Mouse (Mus musculus) forebrain, embryonic 13.5 days (tissue): ENCODE measurements around the gene Evx2. TPM values are rescaled to one million over a fixed set of nuclear protein-coding genes. Genes with fewer than 3 reads are reported as not detected.
A peak's percentile ranks its signal among the peaks of the same experiment; 100 is the strongest.

Source experiments
- ATAC-seq: fragments of 200-750 bp; cut with Nextera tagmentation; 2 replicates; pipeline ENCODE4 v1.8.0; 2017
- H3K27ac ChIP-seq: fragments of 300-500 bp; sonication (generic); 2 replicates; pipeline ENCODE4 v1.5.1; 2015; ENCODE audit warnings: inconsistent platforms, mild to moderate bottlenecking, moderate library complexity
- H3K27me3 ChIP-seq: fragments of 300-500 bp; sonication (generic); 2 replicates; pipeline ENCODE4 v1.6.1; 2015; ENCODE audit warnings: mild to moderate bottlenecking, inconsistent platforms
- H3K36me3 ChIP-seq: fragments of 300-500 bp; sonication (generic); 2 replicates; pipeline ENCODE4 v1.6.1; 2015; ENCODE audit warnings: mild to moderate bottlenecking, inconsistent platforms; ENCODE audit not compliant: poor library complexity, severe bottlenecking
- H3K4me1 ChIP-seq: fragments of 300-500 bp; sonication (generic); 2 replicates; pipeline ENCODE4 v1.6.1; 2015; ENCODE audit warnings: inconsistent platforms
- H3K4me2 ChIP-seq: fragments of 300-500 bp; sonication (generic); 2 replicates; pipeline ENCODE4 v1.6.1; 2015; ENCODE audit warnings: inconsistent platforms, mild to moderate bottlenecking, moderate library complexity
- H3K4me3 ChIP-seq: fragments of 300-500 bp; sonication (generic); 2 replicates; pipeline ENCODE4 v1.5.1; 2015; ENCODE audit warnings: mild to moderate bottlenecking, inconsistent platforms
- H3K9ac ChIP-seq: fragments of 300-500 bp; sonication (generic); 2 replicates; pipeline ENCODE4 v1.6.1; 2015; ENCODE audit warnings: mild to moderate bottlenecking, inconsistent platforms
- H3K9me3 ChIP-seq: fragments of 300-500 bp; sonication (generic); replicated peaks from 2 replicates; pipeline ENCODE4 v1.6.1; 2016; ENCODE audit warnings: inconsistent platforms
- WGBS: fragments of 180-500 bp; shearing (Covaris S2); methylation state at CpG from one replicate; pipeline ENCODE4 v1.1.7; 2015; 5-methylcytosine and 5-hydroxymethylcytosine counted together
- polyA plus RNA-seq: library from polyadenylated mRNA; unstranded; fragments of >200 nt; fragmentation: Nextera tagmentation; extraction: Ambion mirVana; gene quantifications from 2 replicates; pipeline ENCODE4 v1.2.1, GENCODE M21; 2015

Evx2 gene
- polyA plus RNA-seq, 1 experiment from 2014 or later, result not detected

DNA sequence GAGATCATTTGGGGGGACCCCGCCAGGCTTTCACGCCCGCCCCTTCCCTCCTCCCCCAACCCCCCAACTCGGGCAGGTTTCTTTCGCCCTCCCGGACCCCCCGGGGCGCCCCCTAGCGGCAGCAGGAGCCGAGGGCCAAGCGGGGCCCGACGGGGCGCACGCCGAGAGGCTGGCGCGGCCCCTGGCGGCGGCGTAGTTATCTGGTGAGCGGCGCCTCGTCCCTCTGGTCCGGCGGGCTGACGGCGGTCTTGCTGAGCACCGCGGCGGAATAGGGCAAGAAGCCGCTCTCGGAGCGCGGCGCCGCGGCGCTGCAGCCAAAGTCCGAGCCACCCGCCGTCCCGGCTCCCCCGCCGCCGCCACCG lies 4.0 kb downstream of the Evx2 start:
- Histone ChIP-seq H3K36me3 (no peaks in the 10 kb centered on the region), H3K9ac (0 out of 2 replicates have a peak overlapping the region, but pooled peaks have one; percentile 30), H3K27ac (no peak overlapping the region), H3K27me3 (peaks cover 88% of the 10 kb centered on the region), H3K9me3 (no peaks in the 10 kb centered on the region), H3K4me1 (peaks cover 13% of the 10 kb centered on the region), H3K4me2 (peak overlapping the region; percentile 55), H3K4me3 (peak overlapping the region; percentile 35)
- peak; percentile 50; the same call in 1 of the 2 replicates for ATAC-seq
- under 1% methylated on average over 25 of the region's 47 CpGs for WGBS

DNA sequence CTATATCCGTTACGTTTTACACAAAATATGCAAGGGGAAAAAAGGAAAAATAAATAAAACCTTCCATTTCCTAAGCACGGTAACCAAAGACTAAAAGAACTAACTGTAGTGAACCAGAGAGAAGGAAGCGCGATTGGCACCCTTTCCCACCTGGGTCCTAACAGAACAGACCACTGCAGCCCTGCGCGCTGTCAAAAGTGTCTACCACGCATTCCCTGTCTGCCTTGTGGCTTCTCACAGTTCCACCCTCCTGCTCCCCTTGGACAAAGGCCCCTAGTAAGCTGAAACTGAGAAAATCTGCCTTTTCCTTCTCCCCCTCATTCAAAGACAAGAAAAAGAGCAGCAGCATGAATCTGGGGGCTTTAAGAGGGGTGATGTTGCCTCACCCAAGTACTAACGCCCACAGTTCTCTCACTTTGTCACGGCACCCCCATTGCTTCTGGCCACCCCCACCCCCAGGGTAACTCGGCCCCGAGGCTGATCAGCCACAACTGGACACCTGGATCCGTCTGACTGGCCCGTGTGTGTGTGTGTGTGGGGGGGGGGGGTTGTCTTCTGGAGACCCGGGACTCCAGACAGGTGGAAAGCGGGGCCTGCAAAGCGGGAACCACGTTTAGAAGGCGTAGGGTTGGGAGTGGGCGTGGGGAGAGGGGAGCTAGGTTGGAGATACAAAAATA lies 4.5 kb downstream of the Evx2 start:
- Histone ChIP-seq H3K4me1 (peaks cover 13% of the 10 kb centered on the region), H3K9me3 (no peaks in the 10 kb centered on the region), H3K27me3 (peaks cover 88% of the 10 kb centered on the region), H3K36me3 (no peaks in the 10 kb centered on the region), H3K27ac (no peak overlapping the region), H3K9ac (no peak overlapping the region), H3K4me3 (0 out of 2 replicates have a peak overlapping the region, but pooled peaks have one; percentile 35), H3K4me2 (no peak overlapping the region)
- peak; percentile 33; the same call in 1 of the 2 replicates for ATAC-seq
- 5% methylated on average over 18 of the region's 20 CpGs for WGBS

DNA sequence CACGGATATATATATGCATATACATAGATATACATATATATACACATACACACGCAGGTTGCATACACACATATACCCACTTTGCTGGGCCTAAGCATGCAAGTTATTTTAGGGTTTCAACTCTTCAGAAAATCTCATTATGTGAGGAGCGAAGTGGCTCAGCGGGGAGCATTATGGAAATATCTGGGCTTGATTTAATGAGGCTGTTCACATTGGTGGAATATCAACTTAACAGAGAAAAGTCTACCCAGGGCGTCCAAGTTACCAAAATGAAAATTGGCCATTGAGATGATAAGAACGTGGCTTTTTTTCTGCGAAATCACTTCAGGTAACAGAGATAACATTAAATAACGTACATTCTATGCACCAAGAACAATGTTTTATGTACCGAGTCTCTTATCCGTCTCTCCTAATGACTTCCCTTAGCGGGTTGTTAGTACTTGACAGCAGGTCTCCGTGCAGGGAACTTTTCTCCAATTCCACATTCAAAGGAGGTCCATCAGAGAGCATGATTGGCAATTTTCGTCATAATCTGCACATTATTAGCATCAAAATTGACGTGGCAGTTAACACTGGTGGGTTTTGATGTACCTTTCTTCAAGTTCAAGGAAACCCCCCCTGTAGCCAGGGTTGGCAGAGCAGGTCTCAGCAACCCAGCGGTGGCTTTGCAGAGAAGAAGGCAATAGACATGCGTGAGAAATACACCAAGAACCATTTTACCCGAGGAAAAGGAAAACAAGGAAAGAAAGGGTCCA lies 5.4 kb downstream of the Evx2 start:
- Histone ChIP-seq H3K9me3 (no peaks in the 10 kb centered on the region), H3K4me2 (no peak overlapping the region), H3K27me3 (peaks cover 88% of the 10 kb centered on the region), H3K27ac (no peak overlapping the region), H3K9ac (no peak overlapping the region), H3K4me3 (no peak overlapping the region), H3K36me3 (no peaks in the 10 kb centered on the region), H3K4me1 (peaks cover 13% of the 10 kb centered on the region)
- WGBS, result 10% methylated on average over 17 of the region's 17 CpGs
- no peak for ATAC-seq

DNA sequence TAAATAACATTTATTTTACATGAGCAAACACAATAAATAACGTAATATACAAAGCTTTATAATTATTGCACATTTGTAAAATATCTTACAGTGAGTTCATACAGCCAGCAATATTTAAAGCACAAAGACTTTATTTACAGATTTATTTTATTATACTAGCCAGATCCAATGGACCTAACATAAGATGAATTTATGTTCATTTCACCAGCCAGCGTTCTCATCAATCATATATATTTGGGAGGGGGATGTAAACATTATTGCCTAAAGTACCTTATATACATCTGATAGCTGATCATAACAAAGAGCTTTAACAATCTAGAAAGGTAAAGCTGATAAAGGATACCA lies 6.4 kb downstream of the Evx2 start:
- Histone ChIP-seq H3K9ac (no peak overlapping the region), H3K4me3 (no peak overlapping the region), H3K9me3 (no peaks in the 10 kb centered on the region), H3K27me3 (peaks cover 88% of the 10 kb centered on the region), H3K27ac (no peak overlapping the region), H3K36me3 (no peaks in the 10 kb centered on the region), H3K4me2 (no peak overlapping the region), H3K4me1 (peaks cover 13% of the 10 kb centered on the region)
- no peak for ATAC-seq
- 39% methylated on average over 2 of the region's 2 CpGs for WGBS

DNA sequence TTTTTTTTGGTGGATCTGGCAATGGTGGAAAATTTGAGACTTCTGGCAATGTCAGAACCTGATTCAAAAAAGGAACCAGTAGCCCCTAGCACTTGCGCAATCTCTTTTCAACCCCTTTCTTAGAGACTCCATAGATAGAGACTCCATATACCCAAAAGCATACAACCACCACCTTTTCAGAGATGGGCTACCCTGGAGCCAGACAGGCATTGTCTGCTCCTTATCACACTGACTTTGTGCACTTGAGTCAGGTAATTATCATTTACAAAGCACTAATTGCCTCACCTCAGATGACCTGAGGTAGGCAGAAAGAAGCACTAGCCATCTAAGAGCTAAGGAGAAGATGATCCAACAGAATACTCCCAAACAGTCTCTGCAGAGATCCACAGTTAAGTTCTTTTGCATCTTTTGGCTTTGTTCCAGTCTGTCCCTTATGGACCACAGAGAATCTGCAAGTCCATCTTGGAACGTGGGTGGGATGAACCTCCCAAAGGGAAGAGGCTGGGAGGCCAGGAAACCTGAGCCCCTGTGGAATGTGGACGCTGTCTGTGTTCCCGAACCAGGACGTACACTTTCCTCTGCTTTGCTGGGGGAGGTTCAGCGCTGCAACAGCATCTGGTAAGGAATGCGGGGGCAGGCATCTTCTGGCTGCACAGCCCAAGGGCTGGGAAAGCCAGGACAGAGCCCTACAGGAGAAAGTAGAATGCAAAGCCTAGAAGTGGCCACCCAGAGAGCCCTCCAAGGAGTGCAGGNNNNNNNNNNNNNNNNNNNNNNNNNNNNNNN lies 12.1 kb downstream of the Evx2 start:
- WGBS, result 15% methylated on average over 7 of the region's 7 CpGs

DNA sequence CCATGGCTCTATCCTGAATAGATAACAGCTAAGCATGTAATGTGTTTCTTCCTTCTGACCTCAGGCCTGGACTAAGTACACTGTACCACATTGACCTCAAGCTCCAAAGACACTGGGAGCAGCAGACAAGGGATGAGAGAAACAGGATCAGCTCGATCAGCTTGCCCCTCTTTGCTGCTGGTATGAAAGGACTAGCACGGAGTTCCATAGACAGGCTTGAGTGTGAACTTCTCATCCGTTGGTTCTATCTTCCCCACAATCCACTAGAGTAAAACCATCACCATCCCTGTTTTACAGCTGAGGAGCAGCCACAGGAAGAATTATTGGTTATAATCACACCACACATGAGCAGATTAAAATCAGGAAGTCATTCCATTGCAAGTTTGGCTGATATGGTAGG lies 13.7 kb downstream of the Evx2 start:
- ATAC-seq, result no peak
- Histone ChIP-seq H3K36me3 (no peaks in the 10 kb centered on the region), H3K9me3 (no peaks in the 10 kb centered on the region), H3K27ac (no peak overlapping the region), H3K4me1 (no peaks in the 10 kb centered on the region), H3K27me3 (peaks cover 83% of the 10 kb centered on the region), H3K4me2 (no peak overlapping the region), H3K4me3 (no peak overlapping the region), H3K9ac (no peak overlapping the region)
- 88% methylated on average over 3 of the region's 3 CpGs for whole genome bisulfite sequencing

More for the DNA sequence above, 12.1 kb downstream of the Evx2 start:
- H3K4me2 ChIP-seq, result no peak overlapping the region
- no peak for ATAC-seq
- no peaks in the 10 kb centered on the region for H3K4me1 ChIP-seq
- H3K4me3 ChIP-seq, result no peak overlapping the region
- H3K9ac ChIP-seq, result no peak overlapping the region
- H3K27ac ChIP-seq, result no peak overlapping the region
- H3K36me3 ChIP-seq, result no peaks in the 10 kb centered on the region
- no peaks in the 10 kb centered on the region for H3K9me3 ChIP-seq
- H3K27me3 ChIP-seq, result peaks cover 94% of the 10 kb centered on the region

DNA sequence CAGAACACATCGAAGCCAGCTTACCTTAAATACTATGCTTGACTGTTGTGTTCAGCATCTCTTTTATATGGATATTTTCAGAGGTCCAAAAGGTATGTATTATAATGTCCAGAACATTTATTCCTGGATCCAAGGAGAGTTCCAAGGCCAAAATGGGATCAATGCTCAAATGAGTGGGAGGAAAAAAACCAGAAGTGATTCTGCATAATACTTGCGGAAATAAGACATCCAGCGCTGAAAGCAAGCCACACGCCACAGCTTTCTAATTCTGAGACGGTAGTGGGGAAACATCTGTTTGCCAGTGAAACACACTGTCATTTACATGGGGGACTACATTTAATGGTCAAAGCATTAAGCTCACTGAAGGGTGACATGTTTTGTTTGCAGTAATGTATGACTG lies 16.9 kb downstream of the Evx2 start:
- Histone ChIP-seq H3K36me3 (no peaks in the 10 kb centered on the region), H3K4me3 (no peak overlapping the region), H3K4me2 (no peak overlapping the region), H3K4me1 (no peaks in the 10 kb centered on the region), H3K9me3 (no peaks in the 10 kb centered on the region), H3K27ac (no peak overlapping the region), H3K9ac (no peak overlapping the region), H3K27me3 (peaks cover 62% of the 10 kb centered on the region)
- 76% methylated on average over 5 of the region's 5 CpGs for WGBS
- no peak for ATAC-seq

DNA sequence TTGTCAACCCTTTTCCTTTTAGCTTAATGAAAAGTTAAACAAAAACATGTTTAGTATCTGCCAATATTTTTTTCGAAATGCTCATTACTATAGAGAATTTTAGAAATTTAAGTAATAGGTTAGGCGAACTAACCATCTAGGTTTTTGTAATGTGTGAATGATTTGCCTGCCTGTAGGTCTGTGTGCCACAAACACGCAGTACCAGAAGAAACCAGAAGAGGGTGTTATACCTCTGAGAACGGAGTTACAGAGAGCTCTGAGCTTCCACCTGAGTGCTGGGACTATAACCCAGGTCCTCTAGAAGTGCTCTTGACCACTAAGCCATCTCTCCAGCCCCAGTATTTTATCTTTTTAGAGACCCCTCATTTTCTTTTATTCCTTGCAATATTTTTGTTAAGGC lies 23.9 kb downstream of the Evx2 start:
- 70% methylated on average over 4 of the region's 4 CpGs for WGBS

DNA sequence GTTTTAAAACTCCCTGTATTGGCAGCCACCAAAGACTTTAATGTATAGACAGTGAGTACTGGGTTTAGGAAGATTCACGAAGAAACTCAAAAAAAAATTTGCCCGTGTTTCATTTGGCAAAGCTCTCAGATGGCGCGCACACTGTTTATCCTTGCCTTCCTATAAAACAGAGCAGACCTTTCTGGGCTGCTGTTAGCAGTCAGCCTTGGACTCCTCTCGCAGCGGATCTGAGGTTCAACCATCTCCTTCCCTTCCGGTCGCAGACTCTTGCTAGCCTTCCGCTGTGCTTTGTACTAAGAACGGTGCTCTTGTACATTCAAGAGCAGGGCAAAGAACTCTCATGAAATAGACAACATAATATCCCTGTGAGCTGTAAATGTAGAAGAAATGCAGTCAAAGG lies 39.0 kb downstream of the Evx2 start:
- no peak for ATAC-seq
- H3K9ac ChIP-seq, result no peak overlapping the region
- H3K27ac ChIP-seq, result no peak overlapping the region
- 0 out of 2 replicates have a peak, but pooled peaks cover 4% of the 10 kb centered on the region for H3K27me3 ChIP-seq
- no peak overlapping the region for H3K4me2 ChIP-seq
- no peaks in the 10 kb centered on the region for H3K4me1 ChIP-seq
- H3K36me3 ChIP-seq, result no peaks in the 10 kb centered on the region
- no peak overlapping the region for H3K4me3 ChIP-seq
- WGBS, result 91% methylated on average over 10 of the region's 10 CpGs
- no peaks in the 10 kb centered on the region for H3K9me3 ChIP-seq

More for the DNA sequence above, 23.9 kb downstream of the Evx2 start:
- H3K27me3 ChIP-seq, result 0 out of 2 replicates have a peak, but pooled peaks cover 9% of the 10 kb centered on the region
- no peaks in the 10 kb centered on the region for H3K4me1 ChIP-seq
- H3K4me3 ChIP-seq, result no peak overlapping the region
- no peak for ATAC-seq
- no peaks in the 10 kb centered on the region for H3K36me3 ChIP-seq
- H3K4me2 ChIP-seq, result no peak overlapping the region
- H3K9me3 ChIP-seq, result peaks cover 4% of the 10 kb centered on the region; the same call in 1 of the 2 replicates
- no peak overlapping the region for H3K9ac ChIP-seq
- H3K27ac ChIP-seq, result no peak overlapping the region

DNA sequence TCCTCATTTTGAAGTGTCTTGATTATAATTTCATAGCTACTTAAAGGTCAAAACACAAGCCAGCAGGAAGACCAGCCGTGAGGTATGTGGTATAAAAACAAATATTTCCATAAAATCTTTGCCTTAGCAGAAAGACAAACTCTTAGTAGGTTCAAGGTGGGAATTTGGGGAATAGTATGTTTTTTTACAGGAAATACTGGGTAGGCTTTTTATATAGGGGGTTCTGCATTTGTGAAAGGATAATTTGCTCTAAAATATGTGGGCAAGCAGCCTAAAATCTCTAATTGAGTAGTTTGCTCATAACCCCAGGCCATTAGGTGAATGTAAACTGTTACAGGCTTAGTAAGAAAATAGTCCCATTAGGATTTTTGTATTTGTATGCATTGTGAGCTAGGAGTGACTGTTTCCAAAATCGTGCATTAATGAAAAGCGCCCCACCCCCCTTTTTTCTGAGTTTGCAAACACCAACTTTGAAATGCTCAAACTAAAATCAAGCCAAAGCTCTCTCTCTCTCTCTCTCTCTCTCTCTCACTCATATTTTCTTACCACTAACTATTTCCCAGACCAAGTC lies 39.6 kb downstream of the Evx2 start:
- Histone ChIP-seq H3K4me1 (no peaks in the 10 kb centered on the region), H3K9ac (no peak overlapping the region)

DNA sequence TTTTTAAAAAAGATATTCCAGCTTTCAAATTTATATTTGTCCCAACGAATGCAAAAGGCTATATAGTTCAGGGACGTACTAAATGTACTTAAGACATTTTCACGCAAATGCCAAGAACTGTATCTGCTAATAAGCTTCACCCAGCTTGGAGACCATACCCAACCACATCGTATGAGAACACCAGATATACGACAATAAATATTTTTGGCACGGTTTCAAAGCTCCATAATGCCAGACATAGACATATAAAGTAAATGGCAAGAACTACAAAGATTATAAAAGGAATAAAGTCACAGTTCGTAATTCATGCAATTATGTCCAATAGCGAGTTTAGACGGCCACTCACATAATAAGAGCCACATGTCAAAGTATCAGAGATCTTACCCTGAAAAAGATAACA lies 41.7 kb downstream of the Evx2 start:
- Histone ChIP-seq H3K4me1 (no peaks in the 10 kb centered on the region), H3K27me3 (0 out of 2 replicates have a peak, but pooled peaks cover 4% of the 10 kb centered on the region), H3K9ac (no peak overlapping the region), H3K36me3 (no peaks in the 10 kb centered on the region), H3K9me3 (no peaks in the 10 kb centered on the region), H3K4me2 (no peak overlapping the region), H3K27ac (no peak overlapping the region), H3K4me3 (no peak overlapping the region)
- 86% methylated on average over 9 of the region's 9 CpGs for WGBS
- no peak for ATAC-seq

More for the DNA sequence above, 39.6 kb downstream of the Evx2 start:
- no peak overlapping the region for H3K4me3 ChIP-seq
- no peak overlapping the region for H3K4me2 ChIP-seq
- no peaks in the 10 kb centered on the region for H3K9me3 ChIP-seq
- no peaks in the 10 kb centered on the region for H3K36me3 ChIP-seq
- H3K27ac ChIP-seq, result no peak overlapping the region
- H3K27me3 ChIP-seq, result 0 out of 2 replicates have a peak, but pooled peaks cover 4% of the 10 kb centered on the region
- no peak for ATAC-seq
- 79% methylated on average over 3 of the region's 3 CpGs for WGBS

DNA sequence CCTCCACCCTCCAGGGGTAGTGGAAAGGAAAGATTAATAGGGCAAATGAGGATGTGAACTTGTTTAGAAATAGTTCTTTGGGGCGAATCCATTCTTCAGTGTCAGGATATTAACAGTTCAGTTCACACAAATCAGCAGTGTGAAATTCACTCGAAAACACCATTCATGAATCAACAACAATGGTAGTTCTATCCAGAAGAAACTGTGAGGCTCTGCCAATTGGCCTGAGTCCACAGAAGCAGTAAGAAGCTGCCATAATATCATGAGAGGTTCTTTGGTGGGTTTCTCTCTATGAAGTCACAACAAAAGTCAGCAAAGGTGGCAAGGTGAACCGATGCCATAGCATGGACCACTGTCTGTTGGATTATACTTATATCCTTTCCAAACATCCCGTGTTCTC lies 48.0 kb downstream of the Evx2 start:
- WGBS, result 80% methylated on average over 4 of the region's 4 CpGs
- H3K4me3 ChIP-seq, result no peak overlapping the region
- H3K36me3 ChIP-seq, result no peaks in the 10 kb centered on the region
- no peaks in the 10 kb centered on the region for H3K27me3 ChIP-seq
- ATAC-seq, result no peak
- no peak overlapping the region for H3K9ac ChIP-seq
- no peak overlapping the region for H3K27ac ChIP-seq
- H3K4me1 ChIP-seq, result no peaks in the 10 kb centered on the region
- H3K4me2 ChIP-seq, result no peak overlapping the region
- H3K9me3 ChIP-seq, result no peaks in the 10 kb centered on the region
